Mouse (Mus musculus) liver, postnatal 0 days (tissue): ENCODE data around the gene Olfr472. TPM values are rescaled to one million over a fixed set of nuclear protein-coding genes. Genes with fewer than 3 reads are reported as not detected.
"Not testable (repeated sequence)": the region's sequence is repeated elsewhere in the genome, so short reads cannot be mapped to it uniquely, and the experiment has no call there.

ENCODE experiments used
- ATAC-seq: fragments of 200-750 bp; cut with Nextera tagmentation; 2 replicates; pipeline ENCODE4 v1.8.0; 2017; ENCODE audit warnings: mild to moderate bottlenecking, moderate library complexity
- DNase-seq: peaks from one replicate; pipeline ENCODE4 v3.0.0-alpha.2; 2016
- H3K27ac ChIP-seq: fragments of 300-500 bp; sonication (generic); 2 replicates; pipeline ENCODE4 v1.5.1; 2014; ENCODE audit warnings: antibody characterized with exemption, moderate library complexity, mild to moderate bottlenecking, low read depth
- H3K27me3 ChIP-seq: fragments of 300-500 bp; sonication (generic); 2 replicates; pipeline ENCODE4 v1.6.1; 2014; ENCODE audit warnings: low read length, control low read depth, mixed read lengths; ENCODE audit not compliant: insufficient read depth
- H3K36me3 ChIP-seq: fragments of 300-500 bp; sonication (generic); replicated peaks from 2 replicates; pipeline ENCODE4 v1.6.1; 2014; ENCODE audit warnings: mild to moderate bottlenecking, control low read depth, low read length, moderate library complexity, mixed read lengths; ENCODE audit not compliant: insufficient read depth
- H3K4me1 ChIP-seq: fragments of 300-500 bp; sonication (generic); 2 replicates; pipeline ENCODE4 v1.6.1; 2014; ENCODE audit warnings: antibody characterized with exemption, mild to moderate bottlenecking, control low read depth; ENCODE audit not compliant: insufficient read depth
- H3K4me2 ChIP-seq: fragments of 300-500 bp; sonication (generic); 2 replicates; pipeline ENCODE4 v1.6.1; 2014; ENCODE audit warnings: low read depth, mild to moderate bottlenecking, low read length, moderate library complexity, mixed read lengths
- H3K4me3 ChIP-seq: fragments of 300-500 bp; sonication (generic); 2 replicates; pipeline ENCODE4 v1.5.1; 2014; ENCODE audit warnings: low read depth, low read length
- H3K9ac ChIP-seq: fragments of 300-500 bp; sonication (generic); replicated peaks from 2 replicates; pipeline ENCODE4 v1.6.1; 2014; ENCODE audit warnings: mild to moderate bottlenecking, moderate library complexity
- H3K9me3 ChIP-seq: fragments of 300-500 bp; sonication (generic); 2 replicates; pipeline ENCODE4 v1.6.1; 2016; ENCODE audit warnings: mild to moderate bottlenecking, control low read depth, low read length, mixed read lengths
- CTCF ChIP-seq: sonication (generic); IDR thresholded peaks from 2 replicates; pipeline ENCODE4 v1.5.1; 2016; ENCODE audit warnings: antibody characterized with exemption, low read depth
- EP300 ChIP-seq: IDR thresholded peaks from 2 replicates; pipeline ENCODE4 v1.6.1; 2016; ENCODE audit warnings: antibody characterized with exemption, low read depth, mild to moderate bottlenecking
- WGBS: fragments of 180-500 bp; shearing (Covaris S2); extraction: QIAGEN DNeasy Blood & Tissue Kit; methylation state at CpG from one replicate; pipeline ENCODE4 v1.1.7; 2014; ENCODE audit not compliant: insufficient replicate concordance; 5-methylcytosine and 5-hydroxymethylcytosine counted together
- polyA plus RNA-seq: library from polyadenylated mRNA; unstranded; fragments of >200 nt; fragmentation: Nextera tagmentation; extraction: Ambion mirVana; gene quantifications from 2 replicates; pipeline ENCODE4 v1.2.1, GENCODE M21; 2015

Gene Olfr472
- not detected in 2 replicates for polyA plus RNA-seq

GRCm38 (mm10) chr7:107897602-107898001, at the start of gene Olfr472:
Gene Olfr472 (plus strand): TSS chr7:107897902.
- no peak for DNase-seq
- no peak for TF ChIP-seq CTCF
- no peak for TF ChIP-seq EP300
- no peak for ATAC-seq
- Histone ChIP-seq H3K4me3 (no peak within 1 kb of the TSS), H3K27me3 (no peaks in the 10 kb centered on the region), H3K27ac (no peak within 1 kb of the TSS), H3K4me2 (no peak within 1 kb of the TSS), H3K36me3 (no peaks in the 10 kb centered on the region), H3K9ac (no peak within 1 kb of the TSS), H3K4me1 (no peaks in the 10 kb centered on the region), H3K9me3 (no peaks in the 10 kb centered on the region)

- Histone ChIP-seq H3K36me3 (no peaks in the 10 kb centered on the region), H3K4me3 (no peak within 1 kb of the TSS), H3K4me1 (no peaks in the 10 kb centered on the region), H3K27ac (no peak within 1 kb of the TSS), H3K27me3 (no peaks in the 10 kb centered on the region), H3K4me2 (no peak within 1 kb of the TSS), H3K9me3 (0 out of 2 replicates have a peak, but pooled peaks cover 2% of the 10 kb centered on the region), H3K9ac (no peak within 1 kb of the TSS)
- 91% methylated on average over 1 of the region's 1 CpGs for WGBS
- no peak for TF ChIP-seq CTCF
- no peak for TF ChIP-seq EP300
- ATAC-seq (no peak), DNase-seq (no peak)
Measured at GRCm38 (mm10) chr7:107930146-107930545, 32.4 kb downstream of the Olfr472 start, which contains the start of gene Olfr473. Gene Olfr473 (plus strand): TSS chr7:107930446.

GRCm38 (mm10) chr7:107952539-107952938, 54.8 kb downstream of the Olfr472 start:
- WGBS: 94% methylated on average over 12 of the region's 12 CpGs

GRCm38 (mm10) chr7:107954343-107954742, 56.6 kb downstream of the Olfr472 start, which contains the start of gene Olfr474:
Gene Olfr474 (plus strand): TSS chr7:107954643.
- Histone ChIP-seq H3K4me2 (no peak within 1 kb of the TSS), H3K36me3 (no peaks in the 10 kb centered on the region), H3K4me1 (no peaks in the 10 kb centered on the region), H3K4me3 (no peak within 1 kb of the TSS), H3K9me3 (no peaks in the 10 kb centered on the region), H3K27me3 (no peaks in the 10 kb centered on the region), H3K9ac (no peak within 1 kb of the TSS), H3K27ac (no peak within 1 kb of the TSS)
- no peak for TF ChIP-seq EP300
- TF ChIP-seq CTCF: no peak
- DNase-seq (no peak), ATAC-seq (no peak)
- WGBS: 76% methylated on average over 1 of the region's 1 CpGs

More at GRCm38 (mm10) chr7:107952539-107952938, 54.8 kb downstream of the Olfr472 start:
- not testable (repeated sequence) for H3K4me3 ChIP-seq, H3K9ac ChIP-seq, ATAC-seq, DNase-seq, H3K9me3 ChIP-seq, H3K27ac ChIP-seq, H3K4me2 ChIP-seq, H3K36me3 ChIP-seq, H3K27me3 ChIP-seq, H3K4me1 ChIP-seq

Other genes starting within 250 kb of the Olfr472 start
- 0.11 and 0.12 TPM in 2 replicates for gene Cyb5r2, start 139.9 kb upstream of the Olfr472 start, polyA plus RNA-seq
- gene Ovch2, start 96.7 kb upstream of the Olfr472 start, polyA plus RNA-seq: not detected in 2 replicates
- not detected in 2 replicates for gene Olfr467, start 85.6 kb upstream of the Olfr472 start, polyA plus RNA-seq
- not detected in 2 replicates for gene Olfr469, start 72.4 kb upstream of the Olfr472 start, polyA plus RNA-seq
- gene Olfr470, start 50.4 kb upstream of the Olfr472 start, polyA plus RNA-seq: not detected in 2 replicates
- gene Olfr473, start 32.5 kb downstream of the Olfr472 start, polyA plus RNA-seq: not detected in 2 replicates
- gene Olfr474, start 56.7 kb downstream of the Olfr472 start, polyA plus RNA-seq: not detected in 2 replicates
- gene Olfr476, start 66.9 kb downstream of the Olfr472 start, polyA plus RNA-seq: not detected in 2 replicates
- gene Olfr477, start 88.8 kb downstream of the Olfr472 start, polyA plus RNA-seq: not detected in 2 replicates
- not detected in 2 replicates for gene Olfr478, start 136.1 kb downstream of the Olfr472 start, polyA plus RNA-seq
- gene Olfr479, start 152.8 kb downstream of the Olfr472 start, polyA plus RNA-seq: not detected in 2 replicates
- gene Olfr480, start 169.4 kb downstream of the Olfr472 start, polyA plus RNA-seq: not detected in 2 replicates
- not detected in 2 replicates for gene Olfr481, start 182.0 kb downstream of the Olfr472 start, polyA plus RNA-seq
- gene Olfr482, start 199.7 kb downstream of the Olfr472 start, polyA plus RNA-seq: not detected in 2 replicates
- not detected in 2 replicates for gene Olfr483, start 202.9 kb downstream of the Olfr472 start, polyA plus RNA-seq
- gene Olfr484, start 229.5 kb downstream of the Olfr472 start, polyA plus RNA-seq: not detected in 2 replicates